Mouse (Mus musculus): ENCODE measurements at regions not wholly inside any gene's neighbourhood (a gene's known extent, or its start where the extent isn't known, plus 50 kb on each side); places are given as distances from the start of the nearest gene placed in this dataset.

DNA sequence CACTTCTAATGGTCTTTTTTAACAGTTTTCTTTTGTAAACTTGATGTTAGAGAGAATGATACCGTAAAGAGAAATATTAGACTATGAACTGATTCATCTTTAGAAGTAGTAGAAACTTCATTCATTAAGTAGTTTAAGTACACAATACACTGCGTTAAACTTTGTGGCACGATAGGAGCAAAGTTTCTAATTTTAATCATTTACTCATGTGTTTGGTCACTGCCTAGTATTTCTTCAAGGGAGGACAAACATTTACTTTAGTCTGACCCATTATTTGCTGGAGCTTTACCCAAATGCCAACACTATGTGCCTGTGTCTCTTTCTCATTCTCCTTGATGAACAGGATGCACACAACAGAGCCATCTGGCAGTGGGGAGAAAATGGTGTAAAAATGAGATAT, 200.6 kb downstream of the Chm start:
- DNase-seq (ENCODE audit: low read depth) = no peak
- TF ChIP-seq CTCF (IDR thresholded peaks at IDR 0.05; ENCODE audit: borderline replicate concordance, extremely low read depth, insufficient read depth, insufficient read length) (no peak), POLR2A (IDR thresholded peaks at IDR 0.05; ENCODE audit: borderline replicate concordance, extremely low read depth, insufficient read depth, insufficient read length, poor library complexity, severe bottlenecking) (no peak)

DNA sequence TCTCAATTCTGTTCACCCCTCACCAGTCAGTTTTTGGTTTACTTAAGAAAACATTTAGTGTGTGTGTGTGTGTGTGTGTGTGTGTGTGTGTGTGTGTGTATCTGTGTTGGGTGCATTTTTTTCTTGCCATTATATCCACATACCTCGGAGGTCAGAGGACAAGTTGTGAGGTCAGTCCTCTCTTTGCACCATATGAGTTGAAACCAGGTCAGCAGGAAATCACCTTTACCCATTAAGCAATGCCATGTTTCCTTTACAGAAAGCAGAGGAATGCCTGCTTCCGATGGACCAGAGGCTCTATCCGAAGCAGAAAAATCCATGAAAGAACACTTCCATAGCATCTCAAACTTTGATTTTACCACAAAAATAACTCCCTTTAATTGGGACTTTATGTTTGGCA, 201.2 kb downstream of the Chm start:
- no peak for DNase-seq (ENCODE audit: low read depth)

DNA sequence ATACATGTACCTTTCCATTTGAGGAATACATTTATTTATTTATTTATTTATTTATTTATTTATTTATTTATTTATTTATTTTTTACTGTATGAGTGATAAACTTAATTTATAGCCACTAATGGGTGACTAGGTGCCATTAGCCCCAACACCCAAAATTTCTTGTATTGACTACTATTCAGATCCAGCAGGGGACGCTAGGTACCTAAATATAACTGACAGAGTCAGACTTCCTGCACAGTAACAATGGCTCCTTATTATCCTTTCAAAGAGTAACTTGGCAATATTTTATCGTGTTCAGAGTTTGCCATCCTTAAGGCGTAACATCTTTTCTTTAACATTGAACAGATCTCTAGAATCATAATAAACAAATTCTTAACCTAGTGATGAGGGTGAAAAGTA, 206.7 kb downstream of the Chm start:
- peak; percentile 35 for DNase-seq (ENCODE audit: low read depth)

More for the DNA sequence above, 201.2 kb downstream of the Chm start:
- TF ChIP-seq CTCF (IDR thresholded peaks at IDR 0.05; ENCODE audit: borderline replicate concordance, extremely low read depth, insufficient read depth, insufficient read length) (no peak), POLR2A (IDR thresholded peaks at IDR 0.05; ENCODE audit: borderline replicate concordance, extremely low read depth, insufficient read depth, insufficient read length, poor library complexity, severe bottlenecking) (no peak)

DNA sequence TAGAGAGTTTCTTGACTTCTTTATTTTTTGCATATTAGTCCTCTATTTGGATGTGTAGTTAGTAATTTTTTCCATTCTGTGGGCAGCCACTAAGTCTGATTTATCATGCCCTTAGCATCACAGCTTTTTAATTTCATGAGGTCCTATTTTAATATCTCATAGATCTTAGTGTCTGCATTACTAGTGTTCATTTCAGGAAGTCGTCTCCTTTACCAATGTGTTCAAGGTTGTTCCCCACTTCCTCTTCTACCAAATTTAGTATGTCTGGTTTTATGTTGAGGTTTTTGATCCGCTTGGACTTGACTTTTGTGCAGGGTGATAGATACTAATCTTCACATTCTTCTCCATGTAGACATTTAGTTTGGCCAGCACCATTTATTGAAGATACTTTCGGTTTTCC, 221.2 kb downstream of the Chm start:
- no peak for DNase-seq (ENCODE audit: low read depth)
- TF ChIP-seq POLR2A (IDR thresholded peaks at IDR 0.05; ENCODE audit: borderline replicate concordance, extremely low read depth, insufficient read depth, insufficient read length, poor library complexity, severe bottlenecking) = no peak
- TF ChIP-seq CTCF (IDR thresholded peaks at IDR 0.05; ENCODE audit: borderline replicate concordance, extremely low read depth, insufficient read depth, insufficient read length) = no peak

More for the DNA sequence above, 206.7 kb downstream of the Chm start:
- TF ChIP-seq POLR2A (IDR thresholded peaks at IDR 0.05; ENCODE audit: borderline replicate concordance, extremely low read depth, insufficient read depth, insufficient read length, poor library complexity, severe bottlenecking) (no peak), CTCF (IDR thresholded peaks at IDR 0.05; ENCODE audit: borderline replicate concordance, extremely low read depth, insufficient read depth, insufficient read length) (peak; percentile 23; the same call in 1 of the 2 replicates)

DNA sequence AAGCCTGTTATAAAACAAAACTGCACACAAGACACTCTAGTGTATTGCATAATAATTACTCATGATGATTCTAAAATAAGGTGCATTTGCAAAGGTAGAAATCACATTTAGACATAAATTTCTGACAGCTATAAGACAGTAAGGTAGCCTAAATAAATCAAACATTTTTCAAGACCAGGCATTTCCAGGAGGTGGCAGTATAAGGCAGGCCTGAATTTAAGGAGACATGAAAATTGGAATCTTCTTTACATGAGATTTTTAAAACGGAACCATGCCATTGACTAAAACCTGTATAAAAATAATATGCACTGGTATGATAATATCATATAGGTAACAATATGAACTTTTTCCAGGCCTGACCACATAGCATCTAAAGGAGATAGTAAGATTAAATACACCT, 235.5 kb downstream of the Chm start:
- no peak for TF ChIP-seq POLR2A (IDR thresholded peaks at IDR 0.05; ENCODE audit: borderline replicate concordance, extremely low read depth, insufficient read depth, insufficient read length, poor library complexity, severe bottlenecking)
- TF ChIP-seq CTCF (IDR thresholded peaks at IDR 0.05; ENCODE audit: borderline replicate concordance, extremely low read depth, insufficient read depth, insufficient read length) = peak; percentile 14; the same call in 1 of the 2 replicates
- peak; percentile 57 for DNase-seq (ENCODE audit: low read depth)

DNA sequence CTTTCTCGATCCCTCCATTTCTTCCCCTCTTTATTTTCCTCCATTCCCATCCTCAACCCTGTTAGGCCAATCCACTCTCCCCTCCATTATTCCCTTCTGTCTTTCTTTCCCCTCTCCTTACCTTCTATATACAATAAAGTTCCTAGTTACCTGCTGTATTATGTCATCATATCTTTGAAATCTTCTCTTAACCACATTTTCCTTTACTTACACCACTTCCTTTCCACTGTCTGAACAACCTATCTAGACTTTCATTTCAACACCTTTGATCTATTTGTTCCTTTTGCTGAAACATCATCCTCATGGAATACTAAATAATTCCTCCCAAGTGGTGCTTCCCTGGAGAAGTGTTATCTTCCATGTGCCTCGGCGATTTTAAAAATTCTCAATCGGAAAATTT, 237.8 kb downstream of the Chm start:
- no peak for DNase-seq (ENCODE audit: low read depth)
- TF ChIP-seq POLR2A (IDR thresholded peaks at IDR 0.05; ENCODE audit: borderline replicate concordance, extremely low read depth, insufficient read depth, insufficient read length, poor library complexity, severe bottlenecking) (no peak), CTCF (IDR thresholded peaks at IDR 0.05; ENCODE audit: borderline replicate concordance, extremely low read depth, insufficient read depth, insufficient read length) (no peak)

DNA sequence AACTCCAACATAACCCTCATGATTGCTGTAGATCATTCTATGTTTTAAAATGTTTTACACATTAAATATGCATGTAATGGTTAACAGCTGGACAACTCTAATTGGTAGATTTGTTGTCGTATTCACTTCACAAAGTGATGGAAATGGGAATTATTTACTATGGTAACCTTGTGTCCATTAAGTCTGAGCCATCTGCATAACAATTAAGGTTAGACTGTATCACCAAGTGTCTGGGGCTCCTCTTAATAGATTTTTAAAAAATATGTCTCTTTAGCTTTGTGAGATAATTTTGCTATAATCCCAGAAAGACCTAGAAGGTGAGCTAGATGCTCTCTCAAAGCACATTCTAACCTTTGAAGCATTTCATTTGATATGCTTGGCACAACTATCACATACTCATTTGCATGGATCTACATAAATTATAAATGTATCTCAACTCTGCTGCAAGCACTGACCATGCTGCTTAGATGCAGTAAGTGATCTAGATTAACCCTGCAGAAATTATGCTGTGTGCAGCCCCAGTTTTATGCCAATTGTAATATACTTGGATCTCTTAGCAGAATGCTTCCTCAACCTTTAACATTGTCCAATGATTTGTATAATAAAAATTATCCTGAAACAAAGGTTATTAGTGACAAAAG, 227.2 kb upstream of the Pof1b start:
- DNase-seq (ENCODE audit: low read depth) = peak; percentile 20
- TF ChIP-seq POLR2A (IDR thresholded peaks at IDR 0.05; ENCODE audit: borderline replicate concordance, extremely low read depth, insufficient read depth, insufficient read length, poor library complexity, severe bottlenecking) (no peak), CTCF (IDR thresholded peaks at IDR 0.05; ENCODE audit: borderline replicate concordance, extremely low read depth, insufficient read depth, insufficient read length) (no peak)

DNA sequence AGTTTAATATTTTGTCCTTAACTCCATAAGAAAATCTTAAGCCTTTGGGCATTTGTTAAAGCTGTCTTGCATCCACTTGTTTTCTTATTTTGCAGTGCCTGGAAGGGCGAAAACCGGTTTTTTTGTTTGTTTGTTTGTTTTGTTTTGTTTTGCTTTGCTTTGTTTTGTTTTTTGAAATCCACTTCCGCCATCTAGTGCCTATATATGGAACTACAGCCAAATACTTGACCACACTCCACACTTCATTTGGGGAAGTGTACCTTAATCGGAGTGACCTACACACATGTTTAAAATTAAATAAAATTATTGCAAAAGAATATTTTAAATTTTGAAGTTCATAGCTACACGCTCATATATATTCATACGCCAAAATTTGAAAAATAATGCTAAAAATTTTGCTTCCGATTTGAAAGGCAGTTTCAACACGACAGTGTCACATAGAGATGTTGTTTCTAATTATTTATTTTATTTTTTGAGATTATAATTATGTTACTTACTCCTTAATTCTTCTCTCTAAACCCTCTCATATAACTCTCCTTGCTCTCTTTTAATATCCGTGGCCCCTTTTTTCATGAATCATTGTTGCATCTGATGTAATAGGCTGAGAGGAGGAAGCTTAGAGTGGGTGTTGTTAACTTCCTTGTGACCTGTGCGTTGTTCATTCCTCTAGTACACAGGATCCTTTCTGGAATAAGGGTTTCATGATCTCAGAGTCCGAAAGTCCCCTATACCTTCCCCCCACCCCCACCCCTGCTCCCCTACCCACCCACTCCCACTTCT, 205.4 kb upstream of the Pof1b start:
- DNase-seq (ENCODE audit: low read depth) = peak; percentile 38
- TF ChIP-seq POLR2A (IDR thresholded peaks at IDR 0.05; ENCODE audit: borderline replicate concordance, extremely low read depth, insufficient read depth, insufficient read length, poor library complexity, severe bottlenecking) (no peak), CTCF (IDR thresholded peaks at IDR 0.05; ENCODE audit: borderline replicate concordance, extremely low read depth, insufficient read depth, insufficient read length) (0 out of 2 replicates have a peak, but pooled peaks have one; percentile 2)

DNA sequence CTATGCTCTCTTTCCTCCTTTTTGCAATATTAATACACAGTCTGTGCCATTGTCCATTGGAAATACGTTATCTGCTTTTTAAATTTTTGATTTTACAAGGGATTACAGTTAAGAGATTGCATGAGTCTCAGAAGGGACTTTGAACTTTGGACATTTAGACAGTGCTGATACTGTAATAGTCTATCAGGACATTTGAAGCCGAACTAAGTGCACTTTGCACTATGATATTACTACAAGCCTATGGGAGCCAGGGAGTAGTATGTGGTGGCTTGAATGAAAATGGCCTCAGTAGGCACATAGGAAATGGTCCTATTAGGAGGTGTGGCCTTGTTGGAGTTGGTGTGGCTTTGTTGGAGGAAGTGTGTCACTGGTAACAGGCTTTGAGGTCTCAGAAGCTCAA, 188.1 kb upstream of the Pof1b start:
- no peak for TF ChIP-seq CTCF (IDR thresholded peaks at IDR 0.05; ENCODE audit: borderline replicate concordance, extremely low read depth, insufficient read depth, insufficient read length)
- no peak for TF ChIP-seq POLR2A (IDR thresholded peaks at IDR 0.05; ENCODE audit: borderline replicate concordance, extremely low read depth, insufficient read depth, insufficient read length, poor library complexity, severe bottlenecking)
- DNase-seq (ENCODE audit: low read depth) = no peak

Data from brain, embryonic 14.5 days (tissue).